Mouse (Mus musculus) lung, adult 10 weeks (tissue): Measurements from ENCODE around the gene Gm21409. TPM values are rescaled to one million over a fixed set of nuclear protein-coding genes. Genes with fewer than 3 reads are reported as not detected.

ENCODE experiments used
- polyA plus RNA-seq: library from polyadenylated mRNA; stranded (reverse); fragments of 350-450 nt; fragmentation: Illumina TruSeq; extraction: RNeasy Lipid Tissue Mini Kit (QIAGEN cat#74804); gene quantifications from one replicate; pipeline ENCODE4 v1.2.3, GENCODE M21; 2014; ENCODE audit warnings: low read depth, low replicate concordance; ENCODE audit not compliant: insufficient read depth

The Gm21409 gene
- polyA plus RNA-seq, result not detected

DNA sequence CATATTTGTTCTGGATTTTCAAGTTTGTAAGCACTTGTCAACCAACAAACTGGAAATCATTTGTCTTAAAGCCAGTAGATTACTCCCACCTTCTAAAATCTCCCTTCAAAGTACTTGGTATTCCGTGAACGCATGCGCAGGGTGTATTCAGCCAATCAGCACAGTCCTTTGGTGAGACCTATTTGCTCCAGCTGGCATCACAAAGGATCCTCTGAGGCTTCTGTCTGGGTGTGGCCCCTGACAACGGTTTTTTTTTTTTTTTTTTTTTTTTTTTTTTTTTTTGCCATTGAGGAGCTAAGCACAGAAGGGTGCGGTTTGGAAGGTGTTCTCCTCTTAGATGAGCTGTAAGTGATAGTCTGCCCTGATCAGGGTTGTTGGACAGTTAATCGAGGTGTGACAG lies at the start of gene Gm21409:
TSS of gene Gm21409 (plus strand) at position 301 of the 400 bp plus-strand sequence.

Other genes starting within 250 kb of the Gm21409 start
- gene Gm21394, start 181.8 kb upstream of the Gm21409 start, polyA plus RNA-seq, result not detected